Mouse (Mus musculus): ENCODE data around the gene Arhgap15. TPM values are rescaled to one million over a fixed set of nuclear protein-coding genes. Genes with fewer than 3 reads are reported as not detected.

The Arhgap15 gene
- total and polyA plus RNA-seq, 3 experiments = 16.6 to 40.3 (median 19.8) TPM

- no peaks in the 10 kb centered on the region for H3K79me2 ChIP-seq (replicated peaks; ENCODE audit: control insufficient read depth, extremely low read depth, insufficient read depth, poor library complexity, severe bottlenecking)
- no peaks in the 10 kb centered on the region for H3K9me3 ChIP-seq (replicated peaks; ENCODE audit: low read length)
- peaks cover 0 to 2% of the 10 kb centered on the region in 2 experiments for H3K36me3 ChIP-seq (replicated peaks in 1 of 2; ENCODE audit: control insufficient read depth in 1 of 2, insufficient read depth in 1 of 2, low read length in 1 of 2)
- in situ Hi-C loops (cut with MboI; ENCODE audit: low pct_ligation_motif_present, low pct_unique_long_range_greater_than_20kb, low sequenced_read_pairs) (no loop called here), dilution Hi-C loops (cut with MboI; ENCODE audit: extremely low pct_ligation_motif_present, extremely low pct_unique_long_range_greater_than_20kb, low sequenced_read_pairs) (no loop called here)
- no peak overlapping the region for H3K4me3 ChIP-seq (replicated peaks in 1 of 3; ENCODE audit: low read depth in 2 of 3, low read length in 2 of 3, poor library complexity in 1 of 3)
- no peak for TF ChIP-seq NRF1 (IDR thresholded peaks at IDR 0.05; ENCODE audit: low read depth, low read length)
- TF ChIP-seq ZNF384 (IDR thresholded peaks at IDR 0.05; ENCODE audit: low read depth, low read length) = no peak
- no peak for TF ChIP-seq SMC3 (IDR thresholded peaks at IDR 0.05; ENCODE audit: low read depth, low read length)
- TF ChIP-seq PAX5 (IDR thresholded peaks at IDR 0.05; ENCODE audit: low read length) = no peak
- TF ChIP-seq ZMIZ1 (IDR thresholded peaks at IDR 0.05; ENCODE audit: low read depth, low read length) = no peak
- TF ChIP-seq ZC3H11A (IDR thresholded peaks at IDR 0.05; ENCODE audit: low read depth, low read length) = no peak
- no peak for TF ChIP-seq MEF2A (IDR thresholded peaks at IDR 0.05; ENCODE audit: borderline replicate concordance, low read depth, low read length)
- no peak for TF ChIP-seq IRF4 (IDR thresholded peaks at IDR 0.05; ENCODE audit: low read depth, low read length)
- no peak for TF ChIP-seq USF2 (conservative IDR thresholded peaks at IDR 0.05; ENCODE audit: low read depth, low read length)
- no peak for TF ChIP-seq MXI1 (IDR thresholded peaks at IDR 0.05; ENCODE audit: low read depth, low read length)
- no peak for TF ChIP-seq USF1 (IDR thresholded peaks at IDR 0.05; ENCODE audit: low read depth, low read length)
- TF ChIP-seq TBP (conservative IDR thresholded peaks at IDR 0.05; ENCODE audit: low read depth, low read length) = no peak
- TF ChIP-seq ZKSCAN1 (IDR thresholded peaks at IDR 0.05; ENCODE audit: borderline replicate concordance, low read depth, low read length) = no peak
- TF ChIP-seq JUND (conservative IDR thresholded peaks at IDR 0.05; ENCODE audit: low read depth, low read length) = no peak
- no peak for TF ChIP-seq CHD2 (IDR thresholded peaks at IDR 0.05; ENCODE audit: low read length)
- no peaks in the 10 kb centered on the region for H3K27me3 ChIP-seq (replicated peaks)
- DNase-seq (ENCODE audit: extremely low read depth) = no peak
- no peaks in the 10 kb centered on the region; a peak in 1 of 4 replicates for H3K4me1 ChIP-seq (ENCODE audit: control insufficient read depth in 1 of 2, insufficient read depth in 2 of 2)
- no peak overlapping the region for H3K27ac ChIP-seq (ENCODE audit: insufficient read depth, low read depth)
- H3K9ac ChIP-seq (ENCODE audit: insufficient read depth, low read depth) = no peak overlapping the region
- H3K4me2 ChIP-seq (ENCODE audit: insufficient read depth, low read depth, poor library complexity, severe bottlenecking) = no peak overlapping the region
Measured at GRCm38 (mm10) chr2:44044634-44045033, 296.0 kb downstream of the Arhgap15 start.

- no peaks in the 10 kb centered on the region for H3K9me3 ChIP-seq (replicated peaks; ENCODE audit: low read length)
- in situ Hi-C loops (cut with MboI; ENCODE audit: low pct_ligation_motif_present, low pct_unique_long_range_greater_than_20kb, low sequenced_read_pairs) = no loop called here
Measured at GRCm38 (mm10) chr2:44045231-44045630, 296.6 kb downstream of the Arhgap15 start.

More at GRCm38 (mm10) chr2:44045231-44045630, 296.6 kb downstream of the Arhgap15 start:
- no peak for DNase-seq (ENCODE audit: extremely low read depth)
- dilution Hi-C loops (cut with MboI; ENCODE audit: extremely low pct_ligation_motif_present, extremely low pct_unique_long_range_greater_than_20kb, low sequenced_read_pairs) = no loop called here
- no peak overlapping the region for H3K27ac ChIP-seq (ENCODE audit: insufficient read depth, low read depth)
- H3K79me2 ChIP-seq (replicated peaks; ENCODE audit: control insufficient read depth, extremely low read depth, insufficient read depth, poor library complexity, severe bottlenecking) = no peaks in the 10 kb centered on the region
- no peak overlapping the region for H3K4me3 ChIP-seq (replicated peaks in 1 of 3; ENCODE audit: low read depth in 2 of 3, low read length in 2 of 3, poor library complexity in 1 of 3)
- H3K36me3 ChIP-seq (replicated peaks in 1 of 2; ENCODE audit: control insufficient read depth in 1 of 2, insufficient read depth in 1 of 2, low read length in 1 of 2) = peaks cover 0 to 2% of the 10 kb centered on the region in 2 experiments
- no peak overlapping the region for H3K9ac ChIP-seq (ENCODE audit: insufficient read depth, low read depth)
- TF ChIP-seq MAZ (IDR thresholded peaks at IDR 0.05; ENCODE audit: low read depth, low read length) = no peak
- TF ChIP-seq ELF1 (IDR thresholded peaks at IDR 0.05; ENCODE audit: low read depth, low read length) = no peak
- no peak for TF ChIP-seq KAT2A (IDR thresholded peaks at IDR 0.05; ENCODE audit: insufficient replicate concordance, low read length)
- TF ChIP-seq JUN (IDR thresholded peaks at IDR 0.05; ENCODE audit: insufficient read depth, low read depth, low read length) = no peak
- no peak for TF ChIP-seq E2F4 (IDR thresholded peaks at IDR 0.05; ENCODE audit: insufficient replicate concordance, low read depth, low read length)
- TF ChIP-seq TBP (conservative IDR thresholded peaks at IDR 0.05; ENCODE audit: low read depth, low read length) = no peak
- TF ChIP-seq RAD21 (IDR thresholded peaks at IDR 0.05; ENCODE audit: low read depth, low read length) = no peak
- TF ChIP-seq JUND (conservative IDR thresholded peaks at IDR 0.05; ENCODE audit: low read depth, low read length) = no peak
- no peak for TF ChIP-seq EP300 (IDR thresholded peaks at IDR 0.05; ENCODE audit: low read length)
- no peak for TF ChIP-seq CHD1 (IDR thresholded peaks at IDR 0.05; ENCODE audit: low read depth, low read length)
- TF ChIP-seq RCOR1 (conservative IDR thresholded peaks at IDR 0.05; ENCODE audit: low read depth, low read length) = no peak
- TF ChIP-seq MEF2A (IDR thresholded peaks at IDR 0.05; ENCODE audit: borderline replicate concordance, low read depth, low read length) = no peak
- H3K27me3 ChIP-seq (replicated peaks) = no peaks in the 10 kb centered on the region
- H3K4me1 ChIP-seq (ENCODE audit: control insufficient read depth in 1 of 2, insufficient read depth in 2 of 2) = no peaks in the 10 kb centered on the region; a peak in 1 of 4 replicates
- H3K4me2 ChIP-seq (ENCODE audit: insufficient read depth, low read depth, poor library complexity, severe bottlenecking) = no peak overlapping the region

Data from CH12.LX (cell line).